Mouse (Mus musculus) gastrocnemius, postnatal 36 days (tissue): ENCODE measurements around the gene Ctrl. TPM values are rescaled to one million over a fixed set of nuclear protein-coding genes. Genes with fewer than 3 reads are reported as not detected.

Source experiments
- microRNA-seq, 2 experiments: library from miRNA; unstranded; fragments of <30 nt; microRNA quantifications; one replicate each; pipeline ENCODE4 v1.2.0; 2021
- total RNA-seq, 2 experiments: library from RNA; stranded (reverse); gene quantifications; 2 replicates each; pipeline ENCODE4 v1.2.3; 2021

The Ctrl gene
- total RNA-seq, 2 experiments from 2014 or later: not detected

Small RNA genes within 50 kb of the gene (microRNA-seq; reads per million reads assigned to microRNA genes)
- 0 reads per million in 2 experiments for gene Mir7074

Other genes starting within 250 kb of the Ctrl start
- gene Carmil2, start 247.6 kb downstream of the Ctrl start, total RNA-seq: 1 to 10 TPM in 1 of 2 experiments, not detected in 1; 1.1 TPM
- 1 to 10 TPM; 6.6 to 6.7 TPM for gene Acd, start 232.8 kb downstream of the Ctrl start, total RNA-seq
- gene Pard6a, start 232.7 kb downstream of the Ctrl start, total RNA-seq: 1 to 10 TPM; 4.7 to 6.7 TPM
- not detected for gene 4933405L10Rik, start 226.2 kb downstream of the Ctrl start, total RNA-seq
- 1 to 10 TPM in 1 of 2 experiments, under 1 TPM in 1; 0.48 to 1.2 TPM for gene Enkd1, start 225.7 kb downstream of the Ctrl start, total RNA-seq
- 1 to 10 TPM; 6.6 to 6.8 TPM for gene Gfod2, start 175.2 kb downstream of the Ctrl start, total RNA-seq
- gene Ranbp10, start 106.5 kb downstream of the Ctrl start, total RNA-seq: 10 to 100 TPM; 19.7 to 22.0 TPM
- not detected for gene Tsnaxip1, start 106.1 kb downstream of the Ctrl start, total RNA-seq
- 1 to 10 TPM; 1.1 to 1.2 TPM for gene Cenpt, start 80.6 kb downstream of the Ctrl start, total RNA-seq
- gene Thap11, start 78.7 kb downstream of the Ctrl start, total RNA-seq: 10 to 100 TPM; 19.0 TPM
- 10 to 100 TPM; 38.4 to 52.9 TPM for gene Nutf2, start 73.3 kb downstream of the Ctrl start, total RNA-seq
- gene Edc4, start 53.0 kb downstream of the Ctrl start, total RNA-seq: 10 to 100 TPM; 17.6 to 20.1 TPM
- gene Nrn1l, start 40.3 kb downstream of the Ctrl start, total RNA-seq: under 1 TPM in 1 of 2 experiments, not detected in 1; 0.59 TPM
- 10 to 100 TPM in 1 of 2 experiments, 1 to 10 TPM in 1; 9.5 to 11.5 TPM for gene Pskh1, start 33.4 kb downstream of the Ctrl start, total RNA-seq
- 10 to 100 TPM; 15.7 to 24.2 TPM for gene Psmb10, start 4.6 kb upstream of the Ctrl start, total RNA-seq
- under 1 TPM in 1 of 2 experiments, not detected in 1; 0.25 TPM for gene Lcat, start 9.5 kb upstream of the Ctrl start, total RNA-seq
- 10 to 100 TPM; 11.2 to 17.7 TPM for gene Slc12a4, start 32.2 kb upstream of the Ctrl start, total RNA-seq
- gene Dpep3, start 45.6 kb upstream of the Ctrl start, total RNA-seq: not detected
- 1 to 10 TPM; 9.7 to 10.0 TPM for gene Dus2, start 57.5 kb upstream of the Ctrl start, total RNA-seq
- not detected for gene Dpep2nb, start 72.1 kb upstream of the Ctrl start, total RNA-seq
- gene Ddx28, start 78.0 kb upstream of the Ctrl start, total RNA-seq: 1 to 10 TPM; 8.2 to 9.6 TPM
- gene Nfatc3, start 125.0 kb upstream of the Ctrl start, total RNA-seq: 10 to 100 TPM; 19.5 to 22.8 TPM
- under 1 TPM in 1 of 2 experiments, not detected in 1; 0.26 TPM for gene Esrp2, start 203.1 kb upstream of the Ctrl start, total RNA-seq
- 1 to 10 TPM; 2.8 to 3.0 TPM for gene Pla2g15, start 216.5 kb upstream of the Ctrl start, total RNA-seq
- 10 to 100 TPM in 1 of 2 experiments, 1 to 10 TPM in 1; 5.9 to 10.1 TPM for gene Slc7a6, start 235.0 kb upstream of the Ctrl start, total RNA-seq